Comparison of ENCODE assay signal across 14 mouse cellular contexts in the genomic region with DNA sequence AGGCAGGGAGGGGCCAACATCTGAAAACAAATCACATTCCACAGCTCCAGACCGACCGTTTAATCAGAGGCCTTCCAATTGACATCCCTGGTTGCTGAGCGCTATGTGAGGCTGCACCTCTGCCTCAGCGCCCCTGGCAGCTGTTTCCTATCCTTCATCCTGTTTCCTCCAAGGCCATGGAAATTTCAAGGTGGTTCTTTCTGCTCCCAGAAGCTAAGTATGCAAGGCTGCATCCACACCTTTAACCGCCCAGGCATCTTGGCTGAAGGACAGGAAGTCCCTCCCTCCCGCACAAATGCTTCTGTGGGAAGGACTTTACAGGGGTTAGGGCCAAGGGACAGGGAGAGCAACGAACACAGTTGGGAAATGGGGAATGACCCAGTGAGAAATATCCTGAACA. TPM values are rescaled to one million over a fixed set of nuclear protein-coding genes. Genes with fewer than 3 reads are reported as not detected.
DNase-seq lines count a peak whose midpoint lies in the region; ATAC-seq and TF ChIP-seq lines count a peak whose summit lies in the region.
"Had no signal": no experiment of that assay in that cellular context is flagged by ENCODE, and none has a peak within 500 bp of the region (broad histone marks: within the 10 kb centered on the region; RNA-seq: fewer than 3 reads in every experiment).

No protein-coding gene starts in this region.

- 47% methylated on average over 7 of the region's 7 CpGs for WGBS in heart, embryonic 11.5 days (ENCODE audit: insufficient replicate concordance)
- WGBS in heart, embryonic 10.5 days, result 54% methylated on average over 7 of the region's 7 CpGs
- 11% methylated on average over 7 of the region's 7 CpGs for WGBS in kidney, postnatal 0 days

- TF ChIP-seq CTCF in kidney, postnatal 0 days (IDR thresholded peaks at IDR 0.05; ENCODE audit: low read depth), result no peak

- no peak overlapping the region for H3K9ac ChIP-seq in heart, embryonic 11.5 days (ENCODE audit: low read depth, low read length)
- no peak overlapping the region for H3K9ac ChIP-seq in kidney, postnatal 0 days (ENCODE audit: low read depth, low read length)
- H3K9ac ChIP-seq: hindbrain, embryonic 12.5 days; liver, postnatal 0 days had no signal

- no peak overlapping the region for H3K4me2 ChIP-seq in heart, embryonic 11.5 days
- 0 out of 2 replicates have a peak overlapping the region, but pooled peaks have one; percentile 0 for H3K4me2 ChIP-seq in kidney, postnatal 0 days (ENCODE audit: low read length)
- H3K4me2 ChIP-seq: hindbrain, embryonic 12.5 days had no signal

- H3K9me3 ChIP-seq in heart, embryonic 11.5 days (replicated peaks; ENCODE audit: control insufficient read depth, low read length), result no peaks in the 10 kb centered on the region
- H3K9me3 ChIP-seq in heart, embryonic 10.5 days, result no peaks in the 10 kb centered on the region
- H3K9me3 ChIP-seq in kidney, postnatal 0 days (replicated peaks; ENCODE audit: low read length), result no peaks in the 10 kb centered on the region
- H3K9me3 ChIP-seq: hindbrain, embryonic 12.5 days had no signal

- H3K27ac ChIP-seq in heart, embryonic 11.5 days (ENCODE audit: low read depth, low read length), result no peak overlapping the region
- peak overlapping the region; percentile 62; the same call in 1 of the 2 replicates for H3K27ac ChIP-seq in heart, embryonic 10.5 days
- H3K27ac ChIP-seq in kidney, postnatal 0 days, result peak overlapping the region; percentile 58; the same call in 1 of the 2 replicates
- H3K27ac ChIP-seq: hindbrain, embryonic 12.5 days had no signal

- DNase-seq in heart, adult 11 months, result peak; percentile 95
- peak; percentile 28 for DNase-seq in ES-CJ7 (ENCODE audit: low read depth, low spot score)
- DNase-seq in heart, embryonic 10.5 days (ENCODE audit: low spot score), result no peak
- peak; percentile 80 for DNase-seq in kidney, postnatal 0 days (ENCODE audit: low spot score)
- DNase-seq: B cell, adult 2 months; cerebellum, postnatal 36 days; gastrocnemius, postnatal 10 days; left cerebral cortex, postnatal 4 days; liver, postnatal 0 days had no signal

- H3K4me1 ChIP-seq in heart, embryonic 11.5 days (ENCODE audit: control insufficient read depth, insufficient read depth, low read length), result 0 out of 2 replicates have a peak, but pooled peaks cover 11% of the 10 kb centered on the region
- H3K4me1 ChIP-seq in heart, embryonic 10.5 days, result peaks cover 40% of the 10 kb centered on the region
- H3K4me1 ChIP-seq in kidney, postnatal 0 days (replicated peaks; ENCODE audit: insufficient read depth, low read length), result peaks cover 25% of the 10 kb centered on the region

- H3K27me3 ChIP-seq in heart, embryonic 11.5 days (ENCODE audit: control insufficient read depth, insufficient read depth, low read length), result no peaks in the 10 kb centered on the region
- H3K27me3 ChIP-seq in heart, embryonic 10.5 days (ENCODE audit: insufficient read depth, poor library complexity, severe bottlenecking), result no peaks in the 10 kb centered on the region
- H3K27me3 ChIP-seq in kidney, postnatal 0 days (ENCODE audit: insufficient read depth, low read length), result no peaks in the 10 kb centered on the region
- H3K27me3 ChIP-seq: hindbrain, embryonic 12.5 days had no signal

- ATAC-seq in heart, embryonic 11.5 days (replicated peaks; ENCODE audit: insufficient number of reproducible peaks, low FRiP score, low TSS enrichment), result no peak
- no peak for ATAC-seq in kidney, postnatal 0 days (replicated peaks; ENCODE audit: low FRiP score, low read depth)
- no peak for ATAC-seq in CD4-positive, CD25-positive, alpha-beta regulatory T cell, adult 4 months
- no peak for ATAC-seq in inflammation-experienced regulatory T-cells, adult 6 months
- ATAC-seq in activated CD4-positive, CD25-positive, alpha-beta regulatory T cell, adult 4 months, result no peak
- ATAC-seq: liver, postnatal 0 days had no signal

- H3K36me3 ChIP-seq in heart, embryonic 11.5 days (ENCODE audit: control insufficient read depth, insufficient read depth, low read length), result no peaks in the 10 kb centered on the region
- H3K36me3 ChIP-seq in heart, embryonic 10.5 days, result no peaks in the 10 kb centered on the region
- H3K36me3 ChIP-seq in kidney, postnatal 0 days (ENCODE audit: insufficient read depth, low read length), result no peaks in the 10 kb centered on the region
- H3K36me3 ChIP-seq: hindbrain, embryonic 12.5 days had no signal

- H3K4me3 ChIP-seq in heart, embryonic 11.5 days (ENCODE audit: low read depth, low read length), result no peak overlapping the region
- no peak overlapping the region for H3K4me3 ChIP-seq in heart, embryonic 10.5 days
- no peak overlapping the region for H3K4me3 ChIP-seq in kidney, postnatal 0 days (replicated peaks; ENCODE audit: low read depth, low read length)
- H3K4me3 ChIP-seq: hindbrain, embryonic 12.5 days had no signal

RNA-seq across cellular contexts. Expression of a gene that starts 24.2 kb away (rescaled TPM):
- polyA plus RNA-seq in heart, embryonic 11.5 days (2014; fragmentation: Nextera tagmentation; extraction: Ambion mirVana), result 3.9 and 5.8 TPM in 2 replicates
- polyA plus RNA-seq in heart, embryonic 10.5 days (2016; fragmentation: Nextera tagmentation; extraction: Ambion mirVana), result 5.0 and 6.6 TPM in 2 replicates
- polyA plus RNA-seq in kidney, postnatal 0 days (2015; fragmentation: Nextera tagmentation; extraction: Ambion mirVana), result 18.3 and 19.0 TPM in 2 replicates
- polyA plus RNA-seq in CD4-positive, CD25-positive, alpha-beta regulatory T cell, adult 4 months (2017; shearing (Covaris generic)), result 1 to 10 TPM; 3.3 to 5.1 TPM
- 1 to 10 TPM in 2 of 3 experiments, under 1 TPM in 1; 0.36 to 4.3 (median 3.3) TPM for polyA plus RNA-seq in inflammation-experienced regulatory T-cells, adult 6 months (2017; shearing (Covaris generic))
- polyA plus RNA-seq in activated CD4-positive, CD25-positive, alpha-beta regulatory T cell, adult 4 months (2017; shearing (Covaris generic)), result 1 to 10 TPM; 3.2 to 3.6 TPM
